Mouse (Mus musculus): ENCODE data around the gene Med6. TPM values are rescaled to one million over a fixed set of nuclear protein-coding genes. Genes with fewer than 3 reads are reported as not detected.
"Not testable (repeated sequence)": the region's sequence is repeated elsewhere in the genome, so short reads cannot be mapped to it uniquely, and the experiment has no call there.

The Med6 gene
- polyA plus RNA-seq, 1 experiment from 2014 or later: 59.3 TPM

GRCm38 (mm10) chr12:81596547-81597262 lies 1.9 kb upstream of the Med6 start:
- H3K27me3 ChIP-seq (replicated peaks; ENCODE audit: control insufficient read depth, insufficient read depth, low read length): 0 out of 2 replicates have a peak, but pooled peaks cover 3% of the 10 kb centered on the region
- H3K4me2 ChIP-seq (ENCODE audit: low read length): no peak overlapping the region
- ATAC-seq: no peak
- no peaks in the 10 kb centered on the region for H3K9me3 ChIP-seq (replicated peaks; ENCODE audit: control insufficient read depth, low read length)
- no peak overlapping the region for H3K9ac ChIP-seq (ENCODE audit: low read length)
- no peak overlapping the region for H3K27ac ChIP-seq (ENCODE audit: low read depth, low read length)
- H3K4me3 ChIP-seq (ENCODE audit: low read depth, low read length): no peak overlapping the region
- H3K36me3 ChIP-seq (ENCODE audit: control insufficient read depth, insufficient read depth, low read length): no peaks in the 10 kb centered on the region
- DNase-seq (ENCODE audit: low spot score): no peak
- WGBS: 77% methylated on average over 8 of the region's 8 CpGs
- H3K4me1 ChIP-seq (ENCODE audit: control insufficient read depth, insufficient read depth, low read length): peaks cover 4% of the 10 kb centered on the region; the same call in 1 of the 2 replicates

- no peak for DNase-seq (ENCODE audit: low spot score)
- 91% methylated on average over 1 of the region's 1 CpGs for WGBS
- Histone ChIP-seq H3K27ac (ENCODE audit: low read depth, low read length) (no peak within 1 kb of the TSS), H3K4me2 (ENCODE audit: low read length) (no peak within 1 kb of the TSS), H3K9ac (ENCODE audit: low read length) (no peak within 1 kb of the TSS), H3K27me3 (replicated peaks; ENCODE audit: control insufficient read depth, insufficient read depth, low read length) (no peaks in the 10 kb centered on the region), H3K4me3 (ENCODE audit: low read depth, low read length) (no peak within 1 kb of the TSS), H3K36me3 (ENCODE audit: control insufficient read depth, insufficient read depth, low read length) (peaks cover 19% of the 10 kb centered on the region), H3K9me3 (replicated peaks; ENCODE audit: control insufficient read depth, low read length) (no peaks in the 10 kb centered on the region), H3K4me1 (ENCODE audit: control insufficient read depth, insufficient read depth, low read length) (no peaks in the 10 kb centered on the region)
- ATAC-seq: no peak
Observed at GRCm38 (mm10) chr12:81568374-81568773, 26.4 kb downstream of the Med6 start, which contains the start of gene Adam21. Adam21 (minus strand) TSS chr12:81568474.

- 83% methylated on average over 5 of the region's 5 CpGs for WGBS
- Histone ChIP-seq H3K27ac (ENCODE audit: low read depth, low read length) (no peak overlapping the region), H3K4me2 (ENCODE audit: low read length) (no peak overlapping the region)
Observed at GRCm38 (mm10) chr12:81567931-81568330, 26.9 kb downstream of the Med6 start.

GRCm38 (mm10) chr12:81564173-81564572 lies 30.6 kb downstream of the Med6 start:
- ATAC-seq: no peak

More at GRCm38 (mm10) chr12:81567931-81568330, 26.9 kb downstream of the Med6 start:
- Histone ChIP-seq H3K27me3 (replicated peaks; ENCODE audit: control insufficient read depth, insufficient read depth, low read length) (no peaks in the 10 kb centered on the region), H3K4me1 (ENCODE audit: control insufficient read depth, insufficient read depth, low read length) (no peaks in the 10 kb centered on the region), H3K9ac (ENCODE audit: low read length) (no peak overlapping the region), H3K36me3 (ENCODE audit: control insufficient read depth, insufficient read depth, low read length) (peaks cover 16% of the 10 kb centered on the region), H3K4me3 (ENCODE audit: low read depth, low read length) (no peak overlapping the region), H3K9me3 (replicated peaks; ENCODE audit: control insufficient read depth, low read length) (no peaks in the 10 kb centered on the region)
- ATAC-seq: no peak
- DNase-seq (ENCODE audit: low spot score): no peak

GRCm38 (mm10) chr12:81549286-81549685 lies 45.5 kb downstream of the Med6 start:
- Histone ChIP-seq H3K4me1 (ENCODE audit: control insufficient read depth, insufficient read depth, low read length) (no peaks in the 10 kb centered on the region), H3K4me2 (ENCODE audit: low read length) (no peak overlapping the region), H3K9ac (ENCODE audit: low read length) (no peak overlapping the region), H3K36me3 (ENCODE audit: control insufficient read depth, insufficient read depth, low read length) (no peaks in the 10 kb centered on the region), H3K27ac (ENCODE audit: low read depth, low read length) (no peak overlapping the region), H3K27me3 (replicated peaks; ENCODE audit: control insufficient read depth, insufficient read depth, low read length) (no peaks in the 10 kb centered on the region), H3K4me3 (ENCODE audit: low read depth, low read length) (no peak overlapping the region), H3K9me3 (replicated peaks; ENCODE audit: control insufficient read depth, low read length) (no peaks in the 10 kb centered on the region)
- DNase-seq (ENCODE audit: low spot score): no peak
- WGBS: 87% methylated on average over 3 of the region's 3 CpGs
- ATAC-seq: no peak

More at GRCm38 (mm10) chr12:81564173-81564572, 30.6 kb downstream of the Med6 start:
- H3K27ac ChIP-seq (ENCODE audit: low read depth, low read length): no peak overlapping the region
- H3K4me2 ChIP-seq (ENCODE audit: low read length): no peak overlapping the region
- H3K9ac ChIP-seq (ENCODE audit: low read length): no peak overlapping the region
- H3K4me3 ChIP-seq (ENCODE audit: low read depth, low read length): no peak overlapping the region
- no peaks in the 10 kb centered on the region for H3K27me3 ChIP-seq (replicated peaks; ENCODE audit: control insufficient read depth, insufficient read depth, low read length)
- DNase-seq (ENCODE audit: low spot score): no peak
- H3K36me3 ChIP-seq (ENCODE audit: control insufficient read depth, insufficient read depth, low read length): no peaks in the 10 kb centered on the region
- WGBS: 97% methylated on average over 3 of the region's 3 CpGs
- H3K9me3 ChIP-seq (replicated peaks; ENCODE audit: control insufficient read depth, low read length): no peaks in the 10 kb centered on the region
- H3K4me1 ChIP-seq (ENCODE audit: control insufficient read depth, insufficient read depth, low read length): no peaks in the 10 kb centered on the region

GRCm38 (mm10) chr12:81547163-81547562 lies 47.6 kb downstream of the Med6 start:
- 74% methylated on average over 4 of the region's 4 CpGs for WGBS
- no peaks in the 10 kb centered on the region for H3K36me3 ChIP-seq (ENCODE audit: control insufficient read depth, insufficient read depth, low read length)
- H3K4me2 ChIP-seq (ENCODE audit: low read length): no peak overlapping the region
- no peaks in the 10 kb centered on the region for H3K9me3 ChIP-seq (replicated peaks; ENCODE audit: control insufficient read depth, low read length)
- no peak for ATAC-seq
- no peak overlapping the region for H3K4me3 ChIP-seq (ENCODE audit: low read depth, low read length)
- no peak for DNase-seq (ENCODE audit: low spot score)
- H3K4me1 ChIP-seq (ENCODE audit: control insufficient read depth, insufficient read depth, low read length): no peaks in the 10 kb centered on the region
- no peaks in the 10 kb centered on the region for H3K27me3 ChIP-seq (replicated peaks; ENCODE audit: control insufficient read depth, insufficient read depth, low read length)
- H3K9ac ChIP-seq (ENCODE audit: low read length): no peak overlapping the region
- no peak overlapping the region for H3K27ac ChIP-seq (ENCODE audit: low read depth, low read length)

- Histone ChIP-seq H3K27ac (ENCODE audit: low read depth, low read length) (no peak overlapping the region; the same call in 1 of the 2 replicates), H3K27me3 (replicated peaks; ENCODE audit: control insufficient read depth, insufficient read depth, low read length) (no peaks in the 10 kb centered on the region), H3K4me2 (ENCODE audit: low read length) (peak overlapping the region; percentile 62), H3K4me3 (ENCODE audit: low read depth, low read length) (peak overlapping the region; percentile 77), H3K36me3 (ENCODE audit: control insufficient read depth, insufficient read depth, low read length) (no peaks in the 10 kb centered on the region), H3K9me3 (replicated peaks; ENCODE audit: control insufficient read depth, low read length) (no peaks in the 10 kb centered on the region), H3K4me1 (ENCODE audit: control insufficient read depth, insufficient read depth, low read length) (peaks cover 8% of the 10 kb centered on the region), H3K9ac (ENCODE audit: low read length) (peak overlapping the region; percentile 84)
- DNase-seq (ENCODE audit: low spot score): no peak
- 27% methylated on average over 4 of the region's 4 CpGs for WGBS
- peak; percentile 54 for ATAC-seq
Observed at GRCm38 (mm10) chr12:81533029-81533419, 61.8 kb downstream of the Med6 start.

GRCm38 (mm10) chr12:81532316-81533028 lies 62.3 kb downstream of the Med6 start, which contains the start of the genes Gm20498 and Synj2bp:
Gm20498 (minus strand) TSS chr12:81532905.
Synj2bp (minus strand) TSS chr12:81532911.
- H3K9me3 ChIP-seq (replicated peaks; ENCODE audit: control insufficient read depth, low read length): no peaks in the 10 kb centered on the region
- H3K9ac ChIP-seq (ENCODE audit: low read length): peak within 1 kb of the TSS; percentile 84
- H3K27me3 ChIP-seq (replicated peaks; ENCODE audit: control insufficient read depth, insufficient read depth, low read length): no peaks in the 10 kb centered on the region
- peaks cover 8% of the 10 kb centered on the region for H3K4me1 ChIP-seq (ENCODE audit: control insufficient read depth, insufficient read depth, low read length)
- H3K4me2 ChIP-seq (ENCODE audit: low read length): peak within 1 kb of the TSS; percentile 62
- peak within 1 kb of the TSS; percentile 35; the same call in 1 of the 2 replicates for H3K27ac ChIP-seq (ENCODE audit: low read depth, low read length)
- under 1% methylated on average over 46 of the region's 46 CpGs for WGBS
- no peaks in the 10 kb centered on the region for H3K36me3 ChIP-seq (ENCODE audit: control insufficient read depth, insufficient read depth, low read length)
- ATAC-seq: peak; percentile 97
- peak; percentile 92 for DNase-seq (ENCODE audit: low spot score)
- peak within 1 kb of the TSS; percentile 77 for H3K4me3 ChIP-seq (ENCODE audit: low read depth, low read length)

GRCm38 (mm10) chr12:81530587-81530986 lies 64.2 kb downstream of the Med6 start:
- H3K9me3 ChIP-seq (replicated peaks; ENCODE audit: control insufficient read depth, low read length); H3K4me1 ChIP-seq (ENCODE audit: control insufficient read depth, insufficient read depth, low read length); H3K4me2 ChIP-seq (ENCODE audit: low read length); H3K27ac ChIP-seq (ENCODE audit: low read depth, low read length); H3K36me3 ChIP-seq (ENCODE audit: control insufficient read depth, insufficient read depth, low read length); ATAC-seq; H3K27me3 ChIP-seq (replicated peaks; ENCODE audit: control insufficient read depth, insufficient read depth, low read length); H3K9ac ChIP-seq (ENCODE audit: low read length); DNase-seq (ENCODE audit: low spot score); H3K4me3 ChIP-seq (ENCODE audit: low read depth, low read length): not testable (repeated sequence)
- 81% methylated on average over 5 of the region's 8 CpGs for WGBS

Measured in forebrain, embryonic 14.5 days (tissue).